Mouse (Mus musculus) lung, postnatal 14 days (tissue): ENCODE measurements around the gene Zp2.

Experiments used
- DNase-seq: peaks from one replicate; pipeline ENCODE4 v3.0.0; 2021

The Zp2 gene

DNA sequence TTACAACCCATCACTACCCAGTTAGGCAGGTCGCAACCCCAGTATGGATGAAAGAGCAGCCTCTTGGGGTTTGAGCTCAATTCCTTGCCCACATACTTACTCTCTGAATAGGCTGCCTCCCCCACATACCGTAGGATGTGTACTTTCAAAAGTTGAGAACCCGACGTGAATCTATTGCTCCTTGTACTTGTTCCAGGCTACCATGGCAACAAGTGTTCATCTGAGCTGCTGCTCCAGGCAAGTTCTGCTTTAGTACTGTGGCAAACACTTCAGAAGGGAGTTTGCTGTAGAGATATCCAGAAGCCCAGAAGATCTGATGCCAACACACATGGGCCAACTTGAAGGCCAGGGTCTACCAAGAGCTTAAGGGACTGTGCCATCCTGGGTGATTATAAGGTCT, 16.1 kb downstream of the Zp2 start:
- peak; percentile 26 for DNase-seq

DNA sequence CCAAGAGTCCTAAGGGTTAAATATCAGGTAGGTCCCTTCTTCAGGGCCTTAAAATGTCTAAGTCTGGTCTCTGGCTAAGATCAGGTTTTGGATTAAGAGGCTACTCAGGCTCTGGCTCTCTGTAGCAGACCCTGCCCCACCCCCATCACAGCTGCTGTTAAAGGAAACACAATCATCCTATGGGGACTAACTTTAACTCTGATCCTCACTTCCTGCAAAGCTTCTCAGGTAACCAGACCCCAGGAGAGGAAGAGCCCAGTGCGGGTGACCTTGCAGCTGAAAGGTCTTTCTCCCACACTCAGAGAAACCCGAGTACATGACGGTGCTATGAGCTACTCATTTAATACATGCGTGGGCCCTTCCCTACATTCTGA, 17.4 kb downstream of the Zp2 start:
- no peak for DNase-seq

DNA sequence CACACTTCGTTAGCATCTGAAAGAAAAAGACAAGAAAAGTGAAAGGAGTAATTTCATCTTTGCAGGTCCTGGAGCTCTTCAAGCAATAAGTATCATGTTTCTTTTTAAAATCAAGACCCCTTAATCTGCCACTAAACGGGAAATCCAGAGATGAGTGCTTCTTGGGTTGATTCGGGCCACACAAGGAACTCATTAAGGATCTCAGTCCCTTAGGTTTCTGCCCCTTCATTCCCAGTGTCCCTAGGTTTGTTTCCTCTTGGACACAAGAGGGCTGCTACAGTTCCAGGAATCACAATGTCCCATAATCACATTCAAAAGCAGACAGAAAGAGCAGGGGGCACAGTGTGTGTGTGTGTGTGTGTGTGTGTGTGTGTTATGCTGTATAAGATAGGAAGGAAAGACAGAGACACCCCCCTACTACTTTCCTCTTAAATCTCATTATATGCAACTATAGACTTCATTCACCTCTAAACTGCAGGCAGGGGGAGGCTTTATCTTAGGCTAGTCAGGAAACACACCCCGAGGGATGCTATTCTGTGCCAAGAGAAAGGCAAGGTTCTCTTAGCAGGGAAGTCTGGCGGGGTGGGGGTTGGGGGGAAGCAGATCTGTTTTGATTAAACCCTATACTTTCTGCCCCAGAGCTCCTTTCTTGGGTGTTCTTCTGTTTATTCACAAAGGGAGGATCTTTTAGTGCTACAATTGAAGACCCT, 18.0 kb downstream of the Zp2 start:
- DNase-seq: no peak

DNA sequence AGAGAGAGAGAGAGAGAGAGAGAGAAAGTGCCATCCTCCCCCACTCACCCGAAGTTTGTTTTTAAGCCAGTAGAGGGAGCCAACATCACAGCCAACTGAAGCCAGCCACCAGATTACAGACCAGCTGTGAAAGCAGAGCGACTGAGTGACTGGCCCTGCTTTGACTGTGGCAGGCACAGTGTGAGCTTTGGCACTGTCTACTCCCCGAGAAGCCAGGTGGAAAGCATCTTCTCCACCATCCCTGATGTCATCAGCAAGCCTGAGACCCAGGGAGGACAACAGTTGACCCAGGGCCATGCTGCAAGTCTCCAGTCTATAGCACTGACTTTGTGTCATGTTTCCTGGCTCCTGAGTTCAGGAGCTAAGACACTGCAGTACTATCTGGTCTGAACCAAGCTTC, 20.2 kb downstream of the Zp2 start:
- peak; percentile 79 for DNase-seq

DNA sequence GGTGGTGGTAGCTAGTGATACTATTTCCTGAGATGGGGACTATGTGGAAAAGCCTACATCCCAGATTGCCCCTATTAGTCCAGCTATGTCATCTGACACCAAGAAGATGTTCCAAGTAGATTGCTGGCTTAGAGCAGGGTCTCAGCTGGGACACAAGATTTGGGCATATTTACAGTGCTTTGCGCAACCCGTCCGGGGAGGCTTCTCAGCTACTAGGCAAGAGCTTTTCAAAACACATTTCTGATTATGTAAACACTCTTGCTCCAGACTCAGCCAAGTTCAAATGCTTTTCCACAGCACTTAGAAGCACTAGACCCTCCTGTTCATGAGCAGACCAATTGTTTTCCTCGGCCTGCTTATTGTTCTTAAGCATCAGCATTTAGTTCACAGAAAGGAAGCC, 21.3 kb downstream of the Zp2 start:
- DNase-seq: peak; percentile 62

DNA sequence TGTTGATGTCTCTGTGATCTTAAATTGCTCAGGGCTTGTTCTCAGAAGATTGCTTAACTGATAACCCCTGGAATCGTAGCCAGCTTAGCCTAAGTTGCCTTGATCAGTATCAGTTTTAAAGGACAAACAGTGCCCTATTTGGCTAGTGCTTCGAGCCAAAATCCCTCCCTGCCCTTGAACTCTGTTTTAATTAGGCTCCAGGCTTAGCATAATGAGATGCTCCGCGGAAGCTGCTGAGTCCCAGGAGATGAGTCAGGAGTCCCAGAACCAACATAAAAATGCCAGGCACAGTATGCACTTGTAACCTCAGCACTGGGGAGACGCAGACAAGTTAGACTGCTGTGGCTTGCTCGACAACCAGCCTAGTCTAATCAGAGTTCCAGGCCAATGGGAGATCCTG, 27.6 kb downstream of the Zp2 start:
- DNase-seq: no peak

DNA sequence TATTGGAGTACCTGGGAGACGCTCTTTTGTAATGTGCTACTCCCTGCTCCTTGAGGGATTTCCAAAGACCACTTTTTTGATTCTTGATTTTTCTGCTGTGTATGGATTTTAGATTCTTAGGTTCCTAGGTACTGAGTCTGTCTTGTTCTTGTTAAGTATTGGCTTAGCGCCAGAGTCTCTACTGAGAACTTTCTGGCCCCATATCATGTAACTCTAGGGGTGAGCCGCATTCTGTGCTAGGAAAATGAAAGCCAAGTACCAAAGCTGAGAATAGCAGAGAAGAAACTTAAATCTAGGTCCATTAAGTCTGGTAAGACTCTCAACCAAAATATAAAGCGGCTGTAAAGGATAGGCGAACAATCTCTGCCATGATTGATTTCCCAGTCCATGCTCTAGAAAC, 28.1 kb downstream of the Zp2 start:
- DNase-seq: no peak

DNA sequence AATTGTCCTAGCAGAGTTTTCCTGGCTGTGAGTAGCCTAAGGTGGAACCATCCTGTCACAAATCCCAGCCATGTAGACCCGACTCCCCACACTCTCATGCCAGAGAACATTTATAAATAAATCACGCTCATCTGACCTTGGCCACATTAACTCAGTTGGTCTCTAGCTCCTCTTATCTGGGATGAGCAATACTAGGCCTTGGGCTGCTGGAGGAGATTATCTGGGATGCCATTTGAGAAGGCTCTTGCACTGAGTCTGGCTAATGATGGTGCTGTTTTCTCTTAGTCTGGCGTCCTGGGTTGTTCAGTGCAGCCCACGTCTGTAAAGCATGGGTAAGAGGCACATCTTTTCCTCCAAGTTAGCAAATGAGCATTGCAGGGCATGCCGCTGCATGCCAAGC, 35.4 kb downstream of the Zp2 start:
- DNase-seq: no peak

DNA sequence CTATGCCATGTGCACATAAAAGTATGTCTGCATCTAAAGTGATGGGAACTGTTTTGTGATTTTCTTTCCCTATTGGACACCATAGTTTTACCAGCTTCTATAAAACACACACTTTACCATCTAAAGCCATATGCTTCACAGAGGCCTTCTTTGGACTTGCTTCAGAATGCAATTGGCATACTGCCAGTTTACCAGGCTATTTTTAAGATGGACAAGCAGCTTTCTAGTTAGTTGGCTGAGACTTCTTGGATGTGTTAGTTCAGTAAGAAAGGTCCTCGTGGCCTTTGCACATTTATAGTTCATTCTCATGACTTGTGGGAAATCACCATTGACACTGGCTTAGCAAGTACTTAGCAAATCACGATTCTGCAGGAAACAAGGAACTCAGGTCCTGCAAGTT, 38.7 kb downstream of the Zp2 start:
- DNase-seq: no peak

DNA sequence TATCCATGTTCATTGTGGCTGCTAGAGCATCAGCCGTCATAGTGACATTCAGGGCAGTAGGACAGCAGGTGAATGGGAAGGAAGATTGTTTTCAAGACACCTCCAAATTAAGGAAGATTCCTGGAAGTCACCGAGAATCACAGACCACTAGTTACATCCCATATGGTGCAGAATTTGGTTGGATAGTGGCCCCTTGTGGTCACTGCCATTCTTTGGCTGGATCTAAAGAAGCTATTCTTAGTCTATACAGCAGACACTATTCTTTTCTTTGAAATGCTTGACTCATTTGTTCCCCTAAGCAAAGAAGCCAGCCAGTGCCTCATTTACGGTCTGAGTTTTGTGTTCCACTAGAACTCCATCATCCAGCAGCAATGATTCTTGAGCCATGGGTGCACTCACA, 40.1 kb downstream of the Zp2 start:
- DNase-seq: no peak

DNA sequence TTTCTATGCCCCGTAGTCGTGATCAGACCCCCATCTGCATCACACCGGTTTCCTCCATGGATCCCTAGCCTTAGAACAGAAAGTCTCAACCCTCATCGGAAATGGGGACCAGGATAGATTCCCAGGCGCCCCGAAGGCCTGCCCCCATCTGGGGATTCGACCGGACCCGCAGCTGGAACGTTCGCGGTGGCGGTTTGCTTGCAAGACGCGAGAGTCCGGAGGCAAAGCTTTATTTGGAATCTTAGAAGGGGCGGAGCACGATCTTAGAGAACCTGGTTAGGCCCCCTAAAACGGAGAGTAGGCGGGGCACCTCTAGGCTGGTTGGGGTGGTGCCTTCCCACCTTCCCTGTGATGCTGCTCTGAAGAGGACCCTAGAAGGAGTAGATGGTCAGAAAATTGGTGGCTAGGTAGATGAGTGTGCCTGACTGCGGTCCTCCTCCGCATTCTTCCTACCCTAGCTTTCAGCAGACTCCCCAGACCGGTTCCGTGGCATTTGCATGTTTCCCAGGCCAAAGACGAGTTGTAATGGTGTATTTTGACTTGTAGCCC, 42.0 kb downstream of the Zp2 start:
- DNase-seq: peak; percentile 59

DNA sequence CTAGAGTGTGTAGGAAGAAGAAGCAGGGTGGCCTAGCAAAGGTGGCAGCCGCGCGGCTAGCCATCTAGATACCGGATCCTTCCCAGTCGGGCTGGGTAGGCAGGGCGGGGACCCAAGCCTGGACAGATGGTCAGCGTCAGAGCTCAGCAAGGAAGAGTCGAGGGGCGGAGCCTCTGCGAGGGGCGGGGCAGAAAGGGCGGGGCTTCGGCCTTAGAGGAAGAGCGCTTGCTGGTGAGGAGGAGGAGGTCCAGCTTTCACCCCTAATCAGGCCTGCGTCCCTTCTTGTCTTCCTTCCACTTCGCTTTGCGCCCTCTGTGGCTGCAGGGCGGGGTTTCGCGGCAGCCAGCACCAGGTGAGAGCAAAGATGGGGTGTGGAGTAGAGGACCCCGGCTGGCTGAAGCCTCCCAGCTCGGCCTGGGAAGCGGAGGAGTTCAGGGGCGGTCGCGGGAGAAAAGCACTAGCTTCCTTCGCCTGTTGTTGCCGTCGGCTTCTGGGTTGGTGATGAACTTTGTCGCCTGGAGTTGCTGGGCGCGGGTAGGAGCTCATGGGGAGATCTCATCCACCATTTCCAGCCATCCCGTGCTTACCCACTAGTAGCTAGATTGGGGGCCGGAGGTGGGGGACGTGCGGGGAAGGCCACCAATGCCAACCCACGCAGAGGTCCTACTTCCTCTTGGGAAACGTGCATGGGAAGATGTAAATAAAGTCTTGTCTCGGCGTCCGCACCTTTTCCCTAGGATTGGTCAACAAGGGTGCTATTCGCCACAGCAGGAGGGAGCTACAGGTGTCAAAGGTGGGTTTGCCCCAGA, 42.7 kb downstream of the Zp2 start, which contains the start of gene Tmem159:
Gene Tmem159 (plus strand): TSS at position 190 of the 809 bp plus-strand sequence.
- DNase-seq: peak; percentile 94

DNA sequence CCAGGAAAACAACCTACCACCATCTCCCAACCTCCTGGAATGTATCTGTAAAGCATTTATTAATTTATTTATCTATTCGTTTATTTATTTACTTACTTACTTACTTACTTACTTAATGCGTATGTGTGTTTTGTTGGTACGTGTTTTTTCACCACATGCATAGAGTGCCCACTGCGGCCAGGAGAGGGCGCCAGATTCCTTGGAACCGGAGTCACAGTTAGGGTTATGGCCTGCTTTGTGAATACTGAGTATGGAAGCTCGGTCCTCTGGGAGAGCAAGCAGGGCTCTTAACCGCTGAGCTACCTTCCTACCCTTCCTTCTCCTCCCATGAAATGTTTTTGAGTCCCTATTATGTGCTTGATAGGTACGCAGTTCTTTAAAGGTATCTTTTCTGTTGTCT, 46.7 kb downstream of the Zp2 start:
- DNase-seq: peak; percentile 90

DNA sequence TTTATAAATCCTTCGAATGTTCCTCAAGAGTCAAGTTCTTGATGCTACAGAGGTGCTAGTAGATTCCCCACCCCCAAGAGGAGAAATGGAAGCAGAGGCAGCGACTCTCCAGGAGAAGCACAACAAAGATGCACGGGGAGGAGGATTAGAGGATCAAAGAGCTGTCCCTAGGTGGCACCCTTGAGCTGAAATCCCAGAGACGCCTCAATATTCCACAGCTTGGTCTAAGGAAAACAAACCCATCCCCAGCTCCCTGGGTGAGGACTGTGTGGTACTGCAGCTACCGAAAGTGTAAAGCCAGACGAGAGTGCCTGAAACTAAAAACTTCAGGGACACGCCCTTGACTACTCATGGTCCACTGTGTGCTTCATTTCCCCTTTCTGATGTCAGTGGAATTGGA, 47.2 kb downstream of the Zp2 start:
- DNase-seq: peak; percentile 79

DNA sequence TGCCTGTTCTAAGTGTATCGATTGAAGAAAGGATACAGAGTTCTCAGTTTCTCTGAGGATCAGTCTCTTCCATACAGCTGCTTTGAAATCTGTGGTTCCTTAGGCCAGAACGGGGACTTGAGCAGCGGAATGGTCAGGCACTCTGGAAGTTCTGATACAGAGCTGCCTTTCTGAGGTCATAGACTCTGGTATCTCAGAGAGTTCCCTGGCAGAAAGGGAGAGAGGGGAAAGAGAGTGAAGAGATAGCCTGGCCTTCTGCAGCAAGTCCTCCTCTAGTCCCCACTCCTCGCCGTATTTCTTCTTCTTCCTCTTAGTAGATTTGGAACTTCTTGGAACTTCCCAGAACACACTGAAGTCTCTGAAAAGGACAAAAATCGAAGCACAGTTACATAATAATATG, 49.9 kb downstream of the Zp2 start, which contains the start of gene Dnah3:
Gene Dnah3 (minus strand): TSS at position 101 of the 400 bp plus-strand sequence.
- DNase-seq: no peak

DNA sequence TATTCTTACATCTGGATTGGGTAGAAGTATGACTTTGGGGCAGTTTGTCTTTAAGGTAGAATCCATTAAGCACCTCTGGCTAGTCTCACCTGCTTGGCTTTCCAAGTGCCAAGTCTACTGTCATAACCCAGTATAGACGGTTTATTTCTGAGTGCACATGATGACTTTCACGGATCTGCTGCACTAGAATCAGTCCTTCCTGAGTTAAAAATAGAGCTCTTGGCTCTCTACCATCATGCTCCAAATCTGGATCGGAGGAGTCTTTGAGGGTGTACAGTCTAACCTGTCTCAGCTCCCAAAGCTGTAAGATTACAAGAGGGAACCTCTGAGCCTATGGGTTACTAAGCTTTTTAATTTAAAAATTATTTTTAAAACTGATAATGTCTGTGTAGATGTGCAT, 50.9 kb downstream of the Zp2 start:
- DNase-seq: no peak

DNA sequence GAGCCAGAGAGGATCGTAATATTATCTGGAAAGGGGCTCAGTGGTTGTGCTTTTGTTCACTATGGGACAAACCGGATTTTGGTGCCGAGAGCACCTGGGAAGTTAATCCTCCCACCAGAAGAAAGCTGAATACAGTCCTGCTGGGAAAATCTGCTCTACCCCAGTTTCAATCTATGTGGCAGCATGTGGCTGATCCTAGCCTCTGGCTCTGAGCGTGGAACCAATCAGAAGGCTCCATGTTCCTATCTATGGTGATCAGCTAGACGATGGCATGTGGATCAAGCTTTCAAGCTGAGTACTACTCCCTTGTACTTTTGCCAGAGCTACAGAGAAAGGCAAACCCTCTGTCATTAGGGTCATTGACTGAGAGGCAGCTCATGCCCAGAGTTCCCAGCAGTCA, 52.1 kb downstream of the Zp2 start:
- no peak for DNase-seq

DNA sequence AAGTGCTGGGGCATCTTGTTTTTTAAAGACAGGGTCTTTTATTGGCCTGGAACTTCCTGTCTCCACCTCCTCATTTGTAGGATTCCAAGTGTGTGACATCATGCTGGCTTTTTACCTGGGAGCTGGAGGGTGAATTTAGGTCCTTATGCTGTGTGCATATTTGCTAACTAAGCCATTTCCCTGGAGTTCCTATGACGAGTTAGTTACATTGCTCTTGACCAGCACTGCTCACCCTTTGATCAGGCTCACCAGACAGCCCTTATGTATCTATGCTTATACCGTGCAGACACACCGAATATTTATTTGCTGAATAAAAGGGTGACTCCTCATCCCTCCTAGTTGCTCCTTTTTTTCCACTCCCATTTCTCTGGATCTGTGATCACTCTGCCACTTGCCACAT, 64.9 kb downstream of the Zp2 start:
- DNase-seq: no peak
